Mouse (Mus musculus): Measurements from ENCODE around the gene Gm11027. TPM values are rescaled to one million over a fixed set of nuclear protein-coding genes. Genes with fewer than 3 reads are reported as not detected.

Gm11027 gene
- total RNA-seq, 2 experiments from 2014 or later, result not detected

DNA sequence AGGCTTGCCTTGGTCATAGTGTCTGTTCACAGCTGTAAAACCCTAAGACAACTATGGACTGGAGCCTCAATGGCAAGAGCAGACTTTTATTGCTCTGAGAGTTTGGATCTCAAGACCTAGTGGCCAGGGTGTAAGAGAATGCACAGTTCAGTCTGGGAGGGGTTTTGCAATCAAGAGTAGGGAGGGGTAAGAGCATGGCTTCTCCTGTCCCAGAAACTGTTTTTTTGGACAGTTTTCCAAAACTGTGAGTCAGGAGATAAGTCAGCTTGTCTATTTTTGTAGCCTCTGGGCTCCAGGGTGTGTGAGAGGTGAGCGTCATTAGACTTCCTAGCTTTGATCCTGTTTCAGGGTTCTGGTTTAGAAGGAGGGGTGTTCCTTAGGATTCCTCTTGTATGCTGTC, 3.4 kb downstream of the Gm11027 start:
- no peak for DNase-seq (ENCODE audit: low spot score in 2 of 2)

DNA sequence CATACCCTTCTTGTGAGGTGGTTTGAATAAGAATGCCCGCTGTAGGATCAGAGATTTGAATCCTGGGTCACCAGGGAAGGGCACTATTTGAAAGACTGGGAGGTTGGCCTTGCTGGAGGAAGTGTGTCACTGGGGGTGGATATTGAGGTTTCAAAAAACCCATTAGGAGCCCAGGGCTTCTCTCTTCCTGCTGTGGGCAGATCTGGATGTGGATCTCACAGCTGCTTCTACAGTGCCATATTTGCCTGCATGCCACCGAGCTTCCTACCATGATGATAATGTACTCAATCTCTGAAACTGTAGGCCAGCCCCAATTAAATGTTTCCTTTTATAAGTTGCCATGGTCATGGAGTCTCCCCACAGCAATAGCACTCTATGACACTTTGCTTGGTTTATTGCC, 4.0 kb downstream of the Gm11027 start:
- no peak for DNase-seq (ENCODE audit: low spot score in 2 of 2)

- DNase-seq (ENCODE audit: low spot score in 2 of 2), result no peak
These were observed 5.0 kb downstream of the Gm11027 start for GRCm38 (mm10) chr12:116280149-116280652.

DNA sequence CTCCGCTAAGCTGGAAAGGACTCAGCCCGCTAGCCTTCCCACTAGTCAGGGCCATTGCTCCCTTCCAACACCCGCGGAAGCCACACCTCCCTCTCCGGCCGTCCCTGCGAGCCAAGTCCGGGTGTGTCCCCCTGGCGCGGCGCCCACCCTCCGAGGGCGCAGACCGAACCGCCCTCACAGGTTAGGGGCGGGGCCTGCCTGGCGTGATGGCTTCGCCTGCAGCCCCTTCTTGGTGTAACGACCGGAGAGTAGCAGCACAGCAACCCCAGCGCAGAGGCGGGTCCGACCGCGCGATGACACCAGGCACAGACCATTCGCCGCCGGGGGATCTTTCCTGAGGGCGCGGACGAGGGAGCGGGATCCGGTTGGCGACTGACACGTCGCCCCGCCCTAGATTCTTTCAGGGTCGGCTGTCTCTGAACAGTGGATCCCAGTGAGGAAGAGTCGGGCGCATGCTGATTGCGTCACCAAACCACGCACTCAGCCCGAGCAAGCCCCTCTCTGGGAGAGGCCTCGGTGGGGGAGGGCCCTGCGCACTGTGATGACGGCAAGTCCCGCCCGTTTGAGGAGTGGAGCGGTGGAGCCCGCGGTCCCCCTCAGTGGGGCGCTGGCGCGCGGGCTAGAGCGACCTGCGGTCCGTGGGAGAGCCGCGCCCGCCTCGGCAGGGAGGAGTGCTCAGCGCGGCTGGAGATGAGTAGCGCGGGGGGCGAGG, 5.6 kb downstream of the Gm11027 start, which contains the start of gene Esyt2:
Gene Esyt2 (plus strand): TSS at position 544 of the 712 bp plus-strand sequence.
- DNase-seq (ENCODE audit: low spot score in 2 of 2), result peak; percentile 100

DNA sequence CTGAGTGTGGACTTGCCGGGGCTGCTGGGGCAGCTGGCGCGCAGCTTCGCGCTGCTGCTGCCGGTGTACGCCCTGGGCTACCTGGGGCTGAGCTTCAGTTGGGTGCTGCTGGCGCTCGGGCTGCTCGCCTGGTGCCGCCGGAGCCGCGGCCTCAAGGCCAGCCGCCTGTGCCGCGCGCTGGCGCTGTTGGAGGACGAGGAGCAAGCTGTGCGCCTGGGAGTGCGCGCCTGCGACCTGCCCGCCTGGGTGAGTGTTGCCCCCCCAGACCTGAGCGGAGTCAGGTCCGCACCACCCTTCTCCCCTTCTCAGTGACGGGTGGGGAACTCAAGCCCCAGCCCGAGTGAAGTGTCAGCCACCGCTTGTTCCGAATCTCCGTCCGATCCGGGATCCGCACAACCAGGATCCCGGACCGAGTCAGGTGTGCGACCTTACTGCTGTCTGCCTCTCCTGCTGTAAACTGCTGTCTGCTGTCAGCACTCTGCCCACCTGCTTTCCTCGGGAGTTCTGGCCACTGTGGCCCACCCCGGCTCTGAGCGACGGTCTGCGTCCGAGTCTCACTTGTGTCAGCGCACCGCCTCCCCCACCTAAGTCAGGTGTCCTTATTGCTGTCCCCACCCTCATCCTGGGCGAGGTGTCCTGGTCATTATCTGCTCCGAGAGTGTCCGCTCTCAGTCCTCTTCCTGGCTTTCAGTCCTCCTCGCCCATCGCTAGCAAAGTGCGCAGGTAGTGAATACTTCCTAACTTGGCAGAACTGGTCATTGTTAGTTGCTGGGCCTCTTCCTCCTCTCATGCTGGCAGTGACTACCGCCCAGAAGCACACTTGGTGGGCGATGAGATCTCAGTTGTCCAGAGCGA, 6.5 kb downstream of the Gm11027 start:
- peak in 1 of 2 experiments; percentile 36 for DNase-seq (ENCODE audit: low spot score in 2 of 2)

- no peak for DNase-seq (ENCODE audit: low spot score in 2 of 2)
These were observed 7.7 kb downstream of the Gm11027 start for GRCm38 (mm10) chr12:116282856-116283255.

- DNase-seq (ENCODE audit: low spot score in 2 of 2), result no peak
These were observed 8.3 kb downstream of the Gm11027 start for GRCm38 (mm10) chr12:116283511-116283910.

- DNase-seq (ENCODE audit: low spot score in 2 of 2), result no peak
These were observed 18.0 kb downstream of the Gm11027 start for GRCm38 (mm10) chr12:116293185-116293584.

DNA sequence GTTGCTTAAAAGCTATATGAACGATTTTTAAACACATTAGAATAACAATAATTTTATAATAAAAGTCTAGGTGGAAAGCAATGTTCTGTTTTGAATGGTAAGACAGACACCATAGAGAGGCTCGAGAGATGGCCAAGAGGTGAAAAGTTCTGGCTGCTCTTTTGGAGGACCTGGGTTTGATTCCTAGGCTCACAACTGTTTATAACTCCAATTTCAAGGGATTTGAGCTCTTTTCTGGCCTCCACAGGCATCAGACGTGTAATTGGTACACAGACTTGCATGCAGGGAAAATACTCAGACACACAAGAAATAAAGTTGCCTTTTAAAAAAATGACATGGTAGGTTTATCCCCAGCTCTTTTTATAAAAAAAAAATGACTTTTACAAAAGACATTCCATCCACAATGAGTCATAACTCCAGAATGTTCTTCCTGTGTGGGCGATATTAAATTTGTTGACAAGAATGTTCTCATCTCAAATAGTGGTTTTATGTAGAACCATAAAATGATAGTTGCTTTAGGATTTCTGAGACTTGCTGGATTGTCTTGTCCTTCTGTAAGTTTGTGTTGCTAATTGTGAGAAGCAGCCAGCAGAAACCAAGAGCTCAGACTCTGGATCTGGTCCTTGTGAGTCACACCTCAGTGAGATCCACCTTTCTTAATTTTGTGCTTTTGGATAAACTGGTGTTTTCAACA, 18.6 kb downstream of the Gm11027 start:
- no peak for DNase-seq (ENCODE audit: low spot score in 2 of 2)

- DNase-seq (ENCODE audit: low spot score in 2 of 2), result no peak
These were observed 24.7 kb downstream of the Gm11027 start for GRCm38 (mm10) chr12:116299906-116300305.

GRCm38 (mm10) chr12:116302181-116302580, 27.0 kb downstream of the Gm11027 start:
- no peak for DNase-seq (ENCODE audit: low spot score in 2 of 2)

DNA sequence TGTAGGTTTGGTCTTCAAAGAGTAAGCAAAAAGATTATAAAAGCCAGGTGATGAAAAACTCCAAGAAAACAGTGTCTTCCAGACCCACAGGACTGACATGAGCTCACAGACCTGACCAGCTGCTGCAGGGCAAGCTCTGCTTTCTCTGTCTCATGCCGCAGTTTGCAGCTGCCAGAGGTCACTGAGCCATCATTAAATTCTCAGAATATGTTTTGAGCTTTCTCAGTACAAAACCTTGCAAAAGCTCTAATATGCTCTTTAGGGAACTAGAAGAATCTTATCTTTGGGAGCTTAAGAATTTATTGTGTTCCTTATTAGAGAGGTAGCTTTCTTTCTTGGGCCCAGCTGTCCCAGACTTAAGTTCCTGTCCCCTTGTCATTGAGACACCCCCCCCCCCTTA, 30.9 kb downstream of the Gm11027 start:
- DNase-seq (ENCODE audit: low spot score in 2 of 2), result no peak

DNA sequence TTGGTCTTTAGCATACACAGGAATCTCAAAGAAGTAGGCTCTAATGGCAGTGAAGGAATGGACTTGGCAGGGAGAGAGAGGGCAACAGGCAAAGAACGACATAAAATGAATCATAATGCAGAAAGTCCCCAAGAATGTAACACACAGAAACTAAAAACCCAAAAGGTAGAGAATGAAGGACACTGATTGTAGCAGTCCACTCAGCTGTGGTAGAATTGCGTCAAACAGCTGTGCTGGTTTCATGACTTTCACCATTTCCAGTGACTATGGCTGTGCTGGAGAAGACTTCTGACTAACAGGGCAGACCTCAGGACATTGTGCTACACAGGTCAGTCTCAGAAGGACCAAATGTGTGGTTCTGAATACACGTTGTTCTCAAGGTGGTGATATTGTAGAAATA, 32.7 kb downstream of the Gm11027 start:
- no peak for DNase-seq (ENCODE audit: low spot score in 2 of 2)

GRCm38 (mm10) chr12:116308612-116309011, 33.4 kb downstream of the Gm11027 start:
- no peak for DNase-seq (ENCODE audit: low spot score in 2 of 2)

GRCm38 (mm10) chr12:116313816-116314215, 38.6 kb downstream of the Gm11027 start:
- DNase-seq (ENCODE audit: low spot score in 2 of 2), result no peak

- no peak for DNase-seq (ENCODE audit: low spot score in 2 of 2)
These were observed 40.3 kb downstream of the Gm11027 start for GRCm38 (mm10) chr12:116315498-116315897.

- DNase-seq (ENCODE audit: low spot score in 2 of 2), result no peak
These were observed 42.6 kb downstream of the Gm11027 start for GRCm38 (mm10) chr12:116317818-116318217.

Data from layer of hippocampus, postnatal 10 days (tissue).